Mouse (Mus musculus) heart, embryonic 16.5 days (tissue): ENCODE results near the gene Asic2. TPM values are rescaled to one million over a fixed set of nuclear protein-coding genes. Genes with fewer than 3 reads are reported as not detected.

Experiments used
- ATAC-seq: fragments of 200-750 bp; cut with Nextera tagmentation; replicated peaks from 2 replicates; pipeline ENCODE4 v1.8.0; 2017; ENCODE audit warnings: moderate number of reproducible peaks; ENCODE audit not compliant: insufficient read depth, low FRiP score; ENCODE audit errors: extremely low read depth
- H3K27ac ChIP-seq: fragments of 300-500 bp; sonication (generic); 2 replicates; pipeline ENCODE4 v1.5.1; 2014; ENCODE audit warnings: mild to moderate bottlenecking, low read length, control low read depth, moderate library complexity
- H3K27me3 ChIP-seq: fragments of 300-500 bp; sonication (generic); 2 replicates; pipeline ENCODE4 v1.6.1; 2014; ENCODE audit warnings: low read length, mixed read lengths; ENCODE audit not compliant: control insufficient read depth, insufficient read depth
- H3K36me3 ChIP-seq: fragments of 300-500 bp; sonication (generic); 2 replicates; pipeline ENCODE4 v1.6.1; 2014; ENCODE audit not compliant: control insufficient read depth, insufficient read depth
- H3K4me1 ChIP-seq: fragments of 300-500 bp; sonication (generic); 2 replicates; pipeline ENCODE4 v1.6.1; 2014; ENCODE audit warnings: low read length, mixed read lengths; ENCODE audit not compliant: control insufficient read depth, insufficient read depth
- H3K4me2 ChIP-seq: fragments of 300-500 bp; sonication (generic); 2 replicates; pipeline ENCODE4 v1.6.1; 2014; ENCODE audit warnings: low read depth, mild to moderate bottlenecking, control low read depth, low read length
- H3K4me3 ChIP-seq: fragments of 300-500 bp; sonication (generic); 2 replicates; pipeline ENCODE4 v1.5.1; 2014; ENCODE audit warnings: mild to moderate bottlenecking, control low read depth, low read length
- H3K9ac ChIP-seq: fragments of 300-500 bp; sonication (generic); 2 replicates; pipeline ENCODE4 v1.6.1; 2014; ENCODE audit warnings: low read length, control low read depth
- H3K9me3 ChIP-seq: fragments of 300-500 bp; sonication (generic); replicated peaks from 2 replicates; pipeline ENCODE4 v1.6.1; 2016; ENCODE audit warnings: low read length; ENCODE audit not compliant: control insufficient read depth
- WGBS: fragments of 180-500 bp; shearing (Covaris S2); extraction: QIAGEN DNeasy Blood & Tissue Kit; methylation state at CpG from one replicate; pipeline ENCODE4 v1.1.7; 2014; 5-methylcytosine and 5-hydroxymethylcytosine counted together
- polyA plus RNA-seq: library from polyadenylated mRNA; unstranded; fragments of >200 nt; fragmentation: Nextera tagmentation; extraction: Ambion mirVana; gene quantifications from 2 replicates; pipeline ENCODE4 v1.2.1, GENCODE M21; 2015

Gene Asic2
- polyA plus RNA-seq, 1 experiment from 2014 or later, result not detected

DNA sequence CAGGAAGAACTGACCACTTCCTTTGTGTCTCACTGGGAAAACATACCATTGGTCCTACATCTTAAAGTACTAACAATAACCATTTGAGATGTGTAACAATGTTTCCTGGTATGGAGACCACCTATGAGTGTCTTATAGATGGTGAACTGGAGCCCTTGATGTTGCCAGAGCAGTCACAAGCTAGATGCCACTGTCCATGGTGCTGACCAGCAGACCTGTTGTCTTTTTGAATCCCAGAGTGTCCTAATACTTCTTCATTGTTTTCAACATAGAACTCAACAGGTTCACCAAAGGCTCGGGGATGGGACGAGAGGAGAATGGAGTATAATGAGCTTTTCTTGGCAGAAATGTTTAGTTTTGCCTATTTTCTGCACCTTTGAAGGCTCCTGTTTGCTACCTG lies 962.4 kb downstream of the Asic2 start:
- Histone ChIP-seq H3K4me2 (no peak overlapping the region), H3K9ac (no peak overlapping the region), H3K4me1 (no peaks in the 10 kb centered on the region), H3K27me3 (no peaks in the 10 kb centered on the region), H3K36me3 (no peaks in the 10 kb centered on the region), H3K27ac (no peak overlapping the region), H3K4me3 (no peak overlapping the region), H3K9me3 (no peaks in the 10 kb centered on the region)
- WGBS, result 47% methylated on average over 2 of the region's 2 CpGs
- ATAC-seq, result no peak

DNA sequence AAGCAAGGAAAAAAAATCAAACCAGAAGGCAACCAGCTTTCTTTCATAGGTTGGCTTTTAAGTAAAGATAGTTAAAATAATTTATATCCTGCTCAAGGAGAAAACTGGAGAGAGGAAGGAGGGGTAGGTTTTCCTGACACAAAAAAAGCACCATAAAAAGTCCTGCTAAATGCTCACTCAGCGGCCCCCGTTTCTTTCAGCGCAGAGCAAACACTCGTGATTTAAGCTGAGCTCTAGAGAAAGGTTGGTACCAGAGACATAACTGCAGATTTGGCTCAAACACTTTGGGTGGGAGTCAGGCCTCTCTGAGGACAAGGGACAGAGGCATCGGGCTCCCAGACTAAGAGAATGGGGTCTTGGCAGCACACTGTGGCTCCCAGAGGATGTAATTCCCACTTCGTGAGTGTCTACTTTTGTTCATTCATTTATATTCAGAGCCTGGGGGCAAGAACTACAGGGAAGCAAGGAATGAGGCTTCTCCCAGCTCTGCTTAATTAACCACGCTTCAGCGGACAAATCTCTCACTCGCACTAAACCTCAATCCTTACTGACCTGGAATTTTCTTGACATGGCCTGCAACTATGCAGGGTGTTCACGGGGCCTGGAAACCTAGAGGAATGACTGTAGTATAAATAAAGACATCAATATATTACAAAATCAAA lies 965.4 kb downstream of the Asic2 start:
- Histone ChIP-seq H3K27ac (no peak overlapping the region), H3K4me2 (no peak overlapping the region), H3K4me3 (no peak overlapping the region), H3K27me3 (no peaks in the 10 kb centered on the region), H3K9ac (no peak overlapping the region), H3K36me3 (no peaks in the 10 kb centered on the region), H3K9me3 (no peaks in the 10 kb centered on the region; the same call in 1 of the 2 replicates), H3K4me1 (no peaks in the 10 kb centered on the region)
- ATAC-seq, result no peak
- WGBS, result 77% methylated on average over 10 of the region's 10 CpGs

DNA sequence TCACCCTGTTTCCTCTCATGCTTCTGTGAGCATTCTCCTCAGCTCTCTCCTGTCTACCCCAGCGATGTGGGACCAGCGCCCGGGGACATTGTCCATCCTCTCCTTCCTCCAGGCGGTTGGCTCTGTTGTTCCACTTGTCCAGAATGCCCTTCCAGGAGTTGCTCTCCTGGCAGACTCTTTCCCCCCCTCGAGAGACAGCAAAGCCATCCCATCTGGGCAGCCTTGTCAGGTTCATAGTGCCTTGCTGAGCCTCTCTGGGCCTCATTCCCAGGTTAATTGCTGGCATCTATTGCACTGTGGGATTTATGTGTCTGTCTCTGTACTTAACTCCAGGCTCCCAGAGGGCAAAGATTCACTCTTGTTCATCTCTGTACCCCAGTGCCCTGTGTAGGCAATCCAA lies 972.6 kb downstream of the Asic2 start:
- no peak for ATAC-seq
- WGBS, result 76% methylated on average over 5 of the region's 5 CpGs
- H3K27me3 ChIP-seq, result no peaks in the 10 kb centered on the region
- H3K9me3 ChIP-seq, result no peaks in the 10 kb centered on the region; the same call in 1 of the 2 replicates
- no peaks in the 10 kb centered on the region for H3K4me1 ChIP-seq
- no peak overlapping the region for H3K4me2 ChIP-seq
- no peak overlapping the region for H3K27ac ChIP-seq
- H3K4me3 ChIP-seq, result no peak overlapping the region
- no peaks in the 10 kb centered on the region for H3K36me3 ChIP-seq
- no peak overlapping the region for H3K9ac ChIP-seq

DNA sequence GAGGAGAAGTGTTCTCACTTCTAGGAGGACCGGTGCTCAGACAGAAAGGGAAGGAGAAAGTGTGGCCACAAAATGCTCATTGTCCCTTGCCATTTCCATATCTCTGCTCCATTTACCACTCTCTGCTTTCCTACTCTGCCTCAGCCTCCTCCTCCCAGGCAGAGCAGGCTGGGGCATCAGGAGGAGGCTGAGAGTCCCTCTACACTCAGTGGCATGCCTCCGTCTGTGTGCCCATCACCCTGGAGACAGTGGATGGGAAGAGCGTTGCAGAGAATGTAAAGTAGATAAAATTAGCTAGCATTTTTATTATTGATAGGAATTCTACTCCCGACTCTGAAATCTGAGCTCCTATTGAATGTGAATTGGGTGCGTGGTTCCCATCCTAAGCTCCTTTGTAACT lies 984.7 kb downstream of the Asic2 start:
- no peak for ATAC-seq
- Histone ChIP-seq H3K27ac (no peak overlapping the region), H3K9me3 (no peaks in the 10 kb centered on the region), H3K36me3 (no peaks in the 10 kb centered on the region), H3K9ac (no peak overlapping the region), H3K4me2 (no peak overlapping the region), H3K27me3 (no peaks in the 10 kb centered on the region), H3K4me3 (no peak overlapping the region), H3K4me1 (no peaks in the 10 kb centered on the region)
- 81% methylated on average over 5 of the region's 5 CpGs for WGBS

DNA sequence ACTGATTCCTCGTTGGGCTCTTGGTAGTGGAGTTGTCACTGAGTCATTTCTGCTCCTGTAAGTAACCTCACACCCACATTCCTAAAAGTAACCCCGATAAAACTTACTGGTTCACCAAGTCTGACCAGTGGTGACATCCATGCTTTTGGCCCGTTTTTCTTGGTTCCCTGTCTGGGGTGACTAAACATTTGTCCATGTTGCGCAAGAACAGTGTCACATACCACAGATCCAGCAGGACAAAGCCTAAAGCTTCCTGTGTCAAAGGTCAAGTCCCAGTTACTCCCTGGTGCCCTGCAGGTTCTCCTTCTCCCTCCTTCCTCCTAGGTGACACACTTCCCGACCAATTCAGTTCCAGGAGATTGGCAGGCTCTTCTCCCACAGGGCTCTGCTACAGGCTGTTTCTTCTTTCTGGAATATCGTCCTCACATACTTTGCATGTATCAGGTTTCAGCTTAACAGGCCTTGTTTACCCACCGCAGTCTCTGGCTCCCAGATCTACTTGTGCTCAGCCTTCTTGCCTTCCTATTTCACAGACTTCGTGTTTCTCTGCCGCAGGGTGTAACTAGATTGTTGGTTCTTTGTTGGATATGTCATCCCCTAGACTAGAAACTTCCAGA lies 991.9 kb downstream of the Asic2 start:
- Histone ChIP-seq H3K27me3 (no peaks in the 10 kb centered on the region), H3K4me2 (no peak overlapping the region), H3K9ac (no peak overlapping the region), H3K4me3 (no peak overlapping the region), H3K4me1 (no peaks in the 10 kb centered on the region), H3K36me3 (no peaks in the 10 kb centered on the region), H3K9me3 (no peaks in the 10 kb centered on the region), H3K27ac (no peak overlapping the region)
- ATAC-seq, result no peak
- 57% methylated on average over 9 of the region's 9 CpGs for WGBS

DNA sequence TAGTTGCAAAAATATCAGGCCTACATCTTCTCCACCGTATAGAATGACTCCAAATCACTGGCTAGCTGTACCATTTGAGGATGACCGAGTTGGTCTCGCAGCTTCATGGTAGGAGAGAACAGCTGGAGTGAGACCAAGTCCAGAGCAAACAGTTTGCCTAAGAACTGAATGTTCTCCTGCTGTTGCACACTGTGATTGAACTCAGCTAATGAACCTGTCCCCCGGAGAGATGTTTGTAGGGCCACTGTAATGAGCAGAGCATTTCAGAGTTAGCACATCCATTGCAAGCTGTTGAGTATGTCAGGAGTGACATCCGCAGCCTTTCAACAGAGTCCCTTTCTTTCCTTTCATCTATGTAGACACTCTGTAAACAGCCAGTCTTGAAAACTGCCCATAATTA lies 993.6 kb downstream of the Asic2 start:
- Histone ChIP-seq H3K4me3 (no peak overlapping the region), H3K9ac (no peak overlapping the region), H3K9me3 (no peaks in the 10 kb centered on the region), H3K4me1 (no peaks in the 10 kb centered on the region), H3K27me3 (no peaks in the 10 kb centered on the region), H3K36me3 (no peaks in the 10 kb centered on the region), H3K27ac (no peak overlapping the region), H3K4me2 (no peak overlapping the region)
- WGBS, result 84% methylated on average over 5 of the region's 5 CpGs
- ATAC-seq, result no peak

DNA sequence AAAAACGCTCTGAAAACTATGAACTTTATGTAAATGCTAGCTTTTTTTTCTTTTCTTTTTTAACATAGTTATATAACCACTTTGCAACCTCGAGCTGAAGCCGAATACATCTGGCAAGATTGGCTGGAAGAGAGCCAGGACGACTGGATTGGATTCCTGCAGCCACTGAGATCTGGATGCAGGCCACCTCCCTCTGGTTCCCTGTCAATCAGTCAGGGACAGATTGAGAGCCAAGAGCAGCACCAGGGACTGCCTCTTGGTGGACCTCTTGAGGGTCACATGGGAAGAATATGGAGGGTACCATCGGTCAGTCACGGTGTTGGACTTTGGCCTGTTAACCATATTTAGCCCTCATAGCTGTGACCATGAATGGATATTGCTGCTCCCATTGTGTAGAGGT lies 994.3 kb downstream of the Asic2 start:
- no peaks in the 10 kb centered on the region for H3K27me3 ChIP-seq
- H3K36me3 ChIP-seq, result no peaks in the 10 kb centered on the region
- H3K9ac ChIP-seq, result no peak overlapping the region
- 58% methylated on average over 6 of the region's 6 CpGs for WGBS
- H3K4me1 ChIP-seq, result no peaks in the 10 kb centered on the region
- H3K27ac ChIP-seq, result no peak overlapping the region
- no peaks in the 10 kb centered on the region for H3K9me3 ChIP-seq
- H3K4me3 ChIP-seq, result no peak overlapping the region
- no peak overlapping the region for H3K4me2 ChIP-seq
- no peak for ATAC-seq

DNA sequence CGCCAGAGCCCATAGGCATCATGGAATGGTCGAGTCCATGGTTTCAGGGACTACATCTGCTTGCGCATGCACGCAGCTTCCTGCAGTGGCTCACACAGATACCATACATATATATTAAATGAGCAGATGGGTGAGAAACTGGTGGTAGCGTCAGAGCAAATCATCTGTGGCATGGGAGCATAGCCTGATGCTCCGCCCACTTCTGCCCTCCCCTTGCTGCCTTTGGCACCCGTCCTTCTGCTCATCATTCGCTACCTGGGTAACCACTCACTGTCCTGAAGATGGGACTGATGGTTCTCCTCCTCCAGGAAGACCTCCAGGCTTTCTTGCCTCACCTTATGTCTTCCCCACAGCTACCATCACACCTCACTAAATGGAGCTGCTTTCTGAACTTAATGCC lies 995.0 kb downstream of the Asic2 start:
- H3K4me2 ChIP-seq, result no peak overlapping the region
- no peaks in the 10 kb centered on the region for H3K27me3 ChIP-seq
- no peaks in the 10 kb centered on the region for H3K36me3 ChIP-seq
- H3K9me3 ChIP-seq, result no peaks in the 10 kb centered on the region
- 87% methylated on average over 8 of the region's 8 CpGs for WGBS
- no peak overlapping the region for H3K27ac ChIP-seq
- no peak overlapping the region for H3K4me3 ChIP-seq
- no peaks in the 10 kb centered on the region for H3K4me1 ChIP-seq
- ATAC-seq, result no peak
- no peak overlapping the region for H3K9ac ChIP-seq

DNA sequence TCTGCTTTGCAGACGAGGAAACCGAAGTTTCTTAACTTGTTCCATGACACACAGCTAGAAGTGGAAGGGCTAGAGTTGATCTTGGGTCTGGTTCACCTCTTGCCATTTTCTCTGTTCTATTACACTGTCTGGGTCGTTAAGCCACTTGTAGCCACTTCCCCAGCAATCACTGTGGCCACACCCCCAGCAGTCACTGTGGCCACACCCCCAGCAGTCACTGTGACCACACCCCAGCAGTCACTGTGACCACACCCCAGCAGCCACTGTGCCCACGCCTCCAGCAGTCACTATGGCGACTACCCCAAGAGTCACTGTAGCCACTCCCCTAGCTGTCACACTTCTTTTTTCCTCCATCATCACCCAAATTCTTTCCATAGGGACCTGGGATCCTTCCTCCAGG lies 1000.7 kb downstream of the Asic2 start:
- no peak overlapping the region for H3K9ac ChIP-seq
- ATAC-seq, result no peak
- H3K27me3 ChIP-seq, result no peaks in the 10 kb centered on the region
- H3K4me3 ChIP-seq, result no peak overlapping the region
- H3K36me3 ChIP-seq, result no peaks in the 10 kb centered on the region
- H3K4me1 ChIP-seq, result no peaks in the 10 kb centered on the region
- H3K9me3 ChIP-seq, result no peaks in the 10 kb centered on the region
- H3K4me2 ChIP-seq, result no peak overlapping the region
- whole genome bisulfite sequencing, result 44% methylated on average over 5 of the region's 5 CpGs
- H3K27ac ChIP-seq, result no peak overlapping the region
